7 mouse cellular contexts compared by ENCODE assay signal in genomic region chr13:22021581-22021980, GRCm38 (mm10). TPM values are rescaled to one million over a fixed set of nuclear protein-coding genes. Genes with fewer than 3 reads are reported as not detected.
DNase-seq lines count a peak whose midpoint lies in the region; ATAC-seq lines count a peak whose summit lies in the region.

No protein-coding gene starts in this region.

- no peaks in the 10 kb centered on the region for H3K36me3 ChIP-seq in limb, embryonic 11.5 days (ENCODE audit: control insufficient read depth, insufficient read depth, low read length)

- under 1% methylated on average over 11 of the region's 11 CpGs for WGBS in limb, embryonic 11.5 days

- H3K27ac ChIP-seq in limb, embryonic 11.5 days (replicated peaks; ENCODE audit: low read depth, low read length): no peak overlapping the region

- ATAC-seq in erythroblast, adult 5-6 weeks (replicated peaks; ENCODE audit: low FRiP score, poor library complexity, severe bottlenecking): peak; percentile 54
- ATAC-seq in limb, embryonic 11.5 days (ENCODE audit: insufficient number of reproducible peaks, low FRiP score, low TSS enrichment, low read depth): peak; percentile 11; the same call in 1 of the 2 replicates

- H3K4me1 ChIP-seq in limb, embryonic 11.5 days (ENCODE audit: control insufficient read depth, insufficient read depth, low read length): 0 out of 2 replicates have a peak, but pooled peaks cover 2% of the 10 kb centered on the region

- peak; percentile 41 for DNase-seq in thymus, postnatal 4 days
- no peak for DNase-seq in thymus, adult 18-20 months
- DNase-seq in limb, embryonic 11.5 days (ENCODE audit: low spot score): no peak
- peak; percentile 48 for DNase-seq in retina, postnatal 1 day
- no peak for DNase-seq in gastrocnemius, adult 8-10 months (ENCODE audit: low spot score in 2 of 2)
- no peak for DNase-seq in ovary, adult 18-20 months (ENCODE audit: low spot score)

- no peak overlapping the region for H3K9ac ChIP-seq in limb, embryonic 11.5 days (ENCODE audit: low read length)

- H3K9me3 ChIP-seq in limb, embryonic 11.5 days (ENCODE audit: control insufficient read depth, low read length): no peaks in the 10 kb centered on the region

- H3K27me3 ChIP-seq in limb, embryonic 11.5 days (ENCODE audit: control insufficient read depth, insufficient read depth, low read length): peaks cover 13% of the 10 kb centered on the region; the same call in 1 of the 2 replicates

- H3K4me3 ChIP-seq in limb, embryonic 11.5 days (ENCODE audit: low read depth, low read length): peak overlapping the region; percentile 35

- H3K4me2 ChIP-seq in limb, embryonic 11.5 days (ENCODE audit: low read depth, severe bottlenecking): peak overlapping the region; percentile 49

RNA-seq across cellular contexts. Expression of gene Prss16, which starts 12.0 kb away (rescaled TPM):
- 2.7 and 6.3 TPM in 2 replicates for total RNA-seq in erythroblast, adult 5-6 weeks (2015; ENCODE audit: low replicate concordance)
- 1.8 and 2.2 TPM in 2 replicates for total RNA-seq in erythroblast, adult 5-6 weeks (2017; ENCODE audit: low replicate concordance)
- polyA plus RNA-seq in limb, embryonic 11.5 days (2014; fragmentation: Nextera tagmentation; extraction: Ambion mirVana): 0.20 and 0.21 TPM in 2 replicates
- not detected for total RNA-seq in gastrocnemius, adult 8-10 months (2022)

RNA-seq across cellular contexts. Expression of gene Hist1h2ah, which starts 13.8 kb away (rescaled TPM):
- total RNA-seq in erythroblast, adult 5-6 weeks (2015; ENCODE audit: low replicate concordance): 2.5 TPM in 1 of 2 replicates, not detected in the other
- 462 and 930 TPM in 2 replicates for total RNA-seq in erythroblast, adult 5-6 weeks (2017; ENCODE audit: low replicate concordance)
- polyA plus RNA-seq in limb, embryonic 11.5 days (2014; fragmentation: Nextera tagmentation; extraction: Ambion mirVana): 5.5 and 22.0 TPM in 2 replicates
- 1 to 10 TPM in 3 of 4 experiments, not detected in 1; 3.0 to 6.5 (median 5.3) TPM for total RNA-seq in gastrocnemius, adult 8-10 months (2022)

RNA-seq across cellular contexts. Expression of gene Hist1h2bk, which starts 14.1 kb away (rescaled TPM):
- 14.6 and 64.4 TPM in 2 replicates for total RNA-seq in erythroblast, adult 5-6 weeks (2015; ENCODE audit: low replicate concordance)
- 627 and 660 TPM in 2 replicates for total RNA-seq in erythroblast, adult 5-6 weeks (2017; ENCODE audit: low replicate concordance)
- 13.8 and 14.0 TPM in 2 replicates for polyA plus RNA-seq in limb, embryonic 11.5 days (2014; fragmentation: Nextera tagmentation; extraction: Ambion mirVana)
- total RNA-seq in gastrocnemius, adult 8-10 months (2022): 1 to 10 TPM in 1 of 4 experiments, under 1 TPM in 1, not detected in 2; 0.75 to 7.0 TPM

RNA-seq across cellular contexts. Expression of gene Hist1h4i, which starts 19.6 kb away (rescaled TPM):
- 32.4 and 38.2 TPM in 2 replicates for total RNA-seq in erythroblast, adult 5-6 weeks (2015; ENCODE audit: low replicate concordance)
- total RNA-seq in erythroblast, adult 5-6 weeks (2017; ENCODE audit: low replicate concordance): 129 and 151 TPM in 2 replicates
- polyA plus RNA-seq in limb, embryonic 11.5 days (2014; fragmentation: Nextera tagmentation; extraction: Ambion mirVana): 29.4 and 30.2 TPM in 2 replicates
- 10 to 100 TPM; 28.5 to 37.8 (median 35.7) TPM for total RNA-seq in gastrocnemius, adult 8-10 months (2022)

RNA-seq across cellular contexts. Expression of gene Hist1h2ag, which starts 21.2 kb away (rescaled TPM):
- total RNA-seq in erythroblast, adult 5-6 weeks (2015; ENCODE audit: low replicate concordance): 3.7 and 12.3 TPM in 2 replicates
- total RNA-seq in erythroblast, adult 5-6 weeks (2017; ENCODE audit: low replicate concordance): 705 and 715 TPM in 2 replicates
- 75.3 and 79.2 TPM in 2 replicates for polyA plus RNA-seq in limb, embryonic 11.5 days (2014; fragmentation: Nextera tagmentation; extraction: Ambion mirVana)
- total RNA-seq in gastrocnemius, adult 8-10 months (2022): 1 to 10 TPM in 3 of 4 experiments, not detected in 1; 2.3 to 4.2 (median 2.6) TPM

Comparison
In these comparisons a context has a peak if more than half of its experiments do, and no peak if none do; other contexts are left out.
1. DNase-seq: peak in thymus, postnatal 4 days (single experiment) and retina, postnatal 1 day (single experiment); none in thymus, adult 18-20 months (0 of 2), limb, embryonic 11.5 days (single experiment), gastrocnemius, adult 8-10 months (0 of 2) and ovary, adult 18-20 months (single experiment).